Comparison of ENCODE assay signal across 26 mouse cellular contexts in the genomic region with DNA sequence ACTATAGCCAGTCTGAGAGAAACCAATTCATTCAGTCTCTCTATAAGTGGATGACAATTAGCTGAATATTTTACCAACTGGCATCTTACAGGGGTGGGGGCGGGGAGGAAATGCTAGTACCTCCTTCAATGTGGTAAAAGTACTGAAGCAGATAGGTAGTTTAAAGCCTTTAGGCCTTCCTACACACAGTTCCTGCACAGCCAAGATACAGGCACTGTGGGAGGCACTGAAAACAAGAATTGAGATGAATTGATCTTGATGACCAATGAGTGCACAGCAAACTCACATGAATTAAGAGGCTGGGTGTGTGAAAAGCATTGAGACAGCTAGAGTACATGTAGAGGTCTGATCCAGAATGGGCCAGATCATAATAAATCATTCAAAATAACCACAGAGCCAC.
A peak's percentile ranks its signal among the peaks of the same experiment; 100 is the strongest.
DNase-seq lines count a peak whose midpoint lies in the region; ATAC-seq and TF ChIP-seq lines count a peak whose summit lies in the region.
"Had no signal": no experiment of that assay in that cellular context is flagged by ENCODE, and none has a peak within 500 bp of the region (broad histone marks: within the 10 kb centered on the region; RNA-seq: fewer than 3 reads in every experiment).

No protein-coding gene starts in this region.

- no peaks in the 10 kb centered on the region for H3K27me3 ChIP-seq in liver, embryonic 14.5 days (ENCODE audit: control insufficient read depth, insufficient read depth, low read length)
- H3K27me3 ChIP-seq in MEL (ENCODE audit: control insufficient read depth in 1 of 2, insufficient read depth in 2 of 2, low read length in 2 of 2) = no peaks in the 10 kb centered on the region
- H3K27me3 ChIP-seq in hindbrain, embryonic 10.5 days (ENCODE audit: insufficient read depth, poor library complexity, severe bottlenecking) = no peaks in the 10 kb centered on the region
- H3K27me3 ChIP-seq: CH12.LX; embryonic facial prominence, embryonic 13.5 days; embryonic facial prominence, embryonic 15.5 days; forebrain, embryonic 12.5 days had no signal

- TF ChIP-seq CTCF in liver, embryonic 14.5 days (IDR thresholded peaks at IDR 0.05; ENCODE audit: low read depth) = no peak
- TF ChIP-seq CTCF in MEL (IDR thresholded peaks at IDR 0.05 in 2 of 3, conservative IDR thresholded peaks at IDR 0.05 in 1 of 3; ENCODE audit: control insufficient read depth in 1 of 3, insufficient read depth in 1 of 3, low read depth in 2 of 3, low read length in 3 of 3, poor library complexity in 1 of 3, severe bottlenecking in 1 of 3) = no peak

- H3K36me3 ChIP-seq in liver, embryonic 14.5 days (replicated peaks; ENCODE audit: control insufficient read depth, insufficient read depth, low read depth) = no peaks in the 10 kb centered on the region
- H3K36me3 ChIP-seq in MEL (ENCODE audit: control insufficient read depth in 1 of 2, insufficient read depth in 2 of 2, low read length in 2 of 2) = peaks cover 0 to 8% of the 10 kb centered on the region in 2 experiments; a peak in 2 of 4 replicates
- no peaks in the 10 kb centered on the region for H3K36me3 ChIP-seq in hindbrain, embryonic 10.5 days
- H3K36me3 ChIP-seq: embryonic facial prominence, embryonic 13.5 days; embryonic facial prominence, embryonic 15.5 days; forebrain, embryonic 10.5 days; forebrain, embryonic 12.5 days had no signal

- no peak overlapping the region for H3K4me3 ChIP-seq in liver, embryonic 14.5 days (ENCODE audit: insufficient read depth in 1 of 2, low read depth in 2 of 2, low read length in 2 of 2)
- no peak overlapping the region for H3K4me3 ChIP-seq in MEL (ENCODE audit: control insufficient read depth in 1 of 2, insufficient read depth in 1 of 2, low read depth in 2 of 2, low read length in 2 of 2)
- no peak overlapping the region for H3K4me3 ChIP-seq in hindbrain, embryonic 10.5 days
- H3K4me3 ChIP-seq: embryonic facial prominence, embryonic 13.5 days; embryonic facial prominence, embryonic 15.5 days; erythroblast, embryonic 14.5 days; forebrain, embryonic 10.5 days; forebrain, embryonic 12.5 days had no signal

- no peaks in the 10 kb centered on the region for H3K4me1 ChIP-seq in liver, embryonic 14.5 days (replicated peaks; ENCODE audit: control insufficient read depth in 2 of 2, insufficient read depth in 2 of 2, low read length in 1 of 2)
- H3K4me1 ChIP-seq in MEL (ENCODE audit: control insufficient read depth in 1 of 2, insufficient read depth in 2 of 2, low read length in 2 of 2) = peaks cover 0 to 5% of the 10 kb centered on the region in 2 experiments; a peak in 2 of 4 replicates
- H3K4me1 ChIP-seq in hindbrain, embryonic 10.5 days (replicated peaks) = no peaks in the 10 kb centered on the region; the same call in 1 of the 2 replicates
- H3K4me1 ChIP-seq: embryonic facial prominence, embryonic 13.5 days; embryonic facial prominence, embryonic 15.5 days; forebrain, embryonic 12.5 days had no signal

- H3K9ac ChIP-seq in liver, embryonic 14.5 days (replicated peaks) = no peak overlapping the region
- no peak overlapping the region for H3K9ac ChIP-seq in MEL (ENCODE audit: control insufficient read depth, low read depth, low read length, poor library complexity, severe bottlenecking)
- H3K9ac ChIP-seq: embryonic facial prominence, embryonic 13.5 days; embryonic facial prominence, embryonic 15.5 days; forebrain, embryonic 12.5 days had no signal

- DNase-seq in heart, adult 11 months = peak; percentile 73
- DNase-seq in heart, adult 9 months (ENCODE audit: low spot score in 2 of 2) = no peak
- DNase-seq in liver, embryonic 14.5 days (ENCODE audit: low read depth in 3 of 3, low spot score in 3 of 3) = no peak
- no peak for DNase-seq in liver
- DNase-seq in MEL (ENCODE audit: low read depth, low spot score) = peak; percentile 53
- no peak for DNase-seq in hindbrain, embryonic 10.5 days (ENCODE audit: low spot score)
- DNase-seq: adrenal gland, adult 2 months; adrenal gland, postnatal 10 days; adrenal gland, postnatal 25 days; cerebellum, adult 11 months; cerebellum, adult 18-20 months; cerebellum, adult 8-10 months; cerebellum, adult 9-11 months; cerebellum, postnatal 14 days; cerebellum, postnatal 36 days; embryo, embryonic 11 days had no signal

- no peaks in the 10 kb centered on the region for H3K79me2 ChIP-seq in MEL (ENCODE audit: control insufficient read depth, insufficient read depth, low read length, poor library complexity)

- TF ChIP-seq EP300 in liver, embryonic 14.5 days (IDR thresholded peaks at IDR 0.05; ENCODE audit: low read depth) = no peak
- peak in 1 of 2 experiments; percentile 29; a peak in 1 of 4 replicates for TF ChIP-seq EP300 in MEL (IDR thresholded peaks at IDR 0.05; ENCODE audit: low read depth in 1 of 2, low read length in 2 of 2)

- ATAC-seq in liver, embryonic 14.5 days (ENCODE audit: insufficient read depth) = 0 out of 2 replicates have a peak, but pooled peaks have one; percentile 18
- ATAC-seq: CD4-positive, CD25-positive, alpha-beta regulatory T cell, adult 4 months; forebrain, embryonic 14.5 days; forebrain, embryonic 16.5 days had no signal

- 70% methylated on average over 1 of the region's 1 CpGs for WGBS in liver, embryonic 14.5 days (ENCODE audit: insufficient replicate concordance)
- WGBS in hindbrain, embryonic 10.5 days = 84% methylated on average over 1 of the region's 1 CpGs

- no peaks in the 10 kb centered on the region for H3K9me3 ChIP-seq in liver, embryonic 14.5 days (ENCODE audit: control insufficient read depth, low read length)
- H3K9me3 ChIP-seq in MEL (replicated peaks; ENCODE audit: insufficient read depth, low read length) = no peaks in the 10 kb centered on the region
- no peaks in the 10 kb centered on the region for H3K9me3 ChIP-seq in hindbrain, embryonic 10.5 days
- H3K9me3 ChIP-seq: embryonic facial prominence, embryonic 13.5 days; embryonic facial prominence, embryonic 15.5 days; forebrain, embryonic 10.5 days; forebrain, embryonic 12.5 days; G1E had no signal

- no peak overlapping the region for H3K27ac ChIP-seq in liver, embryonic 14.5 days
- no peak overlapping the region for H3K27ac ChIP-seq in MEL (ENCODE audit: control insufficient read depth, low read depth, low read length)
- H3K27ac ChIP-seq in hindbrain, embryonic 10.5 days = no peak overlapping the region
- H3K27ac ChIP-seq: embryonic facial prominence, embryonic 13.5 days; embryonic facial prominence, embryonic 15.5 days; forebrain, embryonic 10.5 days; forebrain, embryonic 12.5 days had no signal

- no peak for TF ChIP-seq RAD21 in MEL (IDR thresholded peaks at IDR 0.05; ENCODE audit: low read depth, low read length)

- TF ChIP-seq POLR2A in MEL (IDR thresholded peaks at IDR 0.05; ENCODE audit: control insufficient read depth in 1 of 2, insufficient read depth in 1 of 2, low read depth in 1 of 2, low read length in 2 of 2, poor library complexity in 1 of 2) = no peak

- no peak overlapping the region for H3K4me2 ChIP-seq in liver, embryonic 14.5 days (ENCODE audit: low read depth)
- H3K4me2 ChIP-seq: embryonic facial prominence, embryonic 13.5 days; embryonic facial prominence, embryonic 15.5 days; forebrain, embryonic 12.5 days had no signal

TF ChIP-seq in MEL, 35 proteins besides CTCF, POLR2A, EP300 and RAD21:
- TF ChIP-seq MYC (IDR thresholded peaks at IDR 0.05; ENCODE audit: low read depth, low read length) = no peak
- TF ChIP-seq TAL1 (IDR thresholded peaks at IDR 0.05; ENCODE audit: low read length) = 0 out of 2 replicates have a peak, but pooled peaks have one; percentile 15

Comparison
In these comparisons a context has a peak if more than half of its experiments do, and no peak if none do; other contexts are left out.
1. DNase-seq: peak in heart, adult 11 months (single experiment) and MEL (single experiment); none in heart, adult 9 months (0 of 2), liver, embryonic 14.5 days (0 of 3), liver (single experiment) and hindbrain, embryonic 10.5 days (single experiment).